Mouse (Mus musculus) monocyte, adult 2 months (primary cell): ENCODE data around the gene Dgkz.

Experiments
- DNase-seq, 2 experiments: peaks; one replicate each; pipeline ENCODE4 v3.0.0; 2022; ENCODE audit warnings: low spot score in 2 of 2, low read depth in 1 of 2

The Dgkz gene

DNA sequence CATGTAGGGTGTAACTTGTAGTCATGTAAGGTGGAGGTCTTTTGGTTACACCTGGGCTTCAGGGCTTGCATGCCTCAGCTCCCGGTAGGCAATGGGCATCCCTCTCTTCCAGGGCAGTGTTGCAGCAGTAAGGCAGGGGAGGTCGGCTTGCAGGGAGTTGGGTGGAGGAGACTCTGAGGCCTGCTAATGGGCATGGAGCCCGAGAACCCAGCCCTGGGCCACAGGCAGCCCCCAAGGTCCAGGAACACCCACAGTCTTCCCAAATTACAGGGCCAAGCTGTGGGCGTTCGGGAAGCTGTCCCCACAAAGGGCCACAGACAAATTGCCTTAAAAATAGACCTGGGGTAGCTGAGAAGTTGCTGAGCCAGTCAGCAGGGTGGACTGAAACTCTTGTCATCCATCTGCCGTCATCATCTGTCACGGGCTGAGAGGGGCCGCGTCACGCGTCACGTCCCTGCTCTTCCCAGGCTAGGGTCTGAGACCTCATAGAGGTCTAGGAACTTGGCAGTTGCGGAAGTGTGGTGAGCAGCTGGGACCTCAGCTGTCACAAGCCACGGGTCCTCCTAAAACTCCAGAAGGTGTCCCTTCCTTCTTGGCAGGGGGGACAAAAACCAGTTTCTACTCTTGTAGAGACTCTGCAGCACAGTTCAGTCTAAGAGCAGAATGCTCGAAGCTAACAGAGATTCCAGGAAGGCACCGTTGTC, 22.4 kb upstream of the Dgkz start:
- no peak for DNase-seq

DNA sequence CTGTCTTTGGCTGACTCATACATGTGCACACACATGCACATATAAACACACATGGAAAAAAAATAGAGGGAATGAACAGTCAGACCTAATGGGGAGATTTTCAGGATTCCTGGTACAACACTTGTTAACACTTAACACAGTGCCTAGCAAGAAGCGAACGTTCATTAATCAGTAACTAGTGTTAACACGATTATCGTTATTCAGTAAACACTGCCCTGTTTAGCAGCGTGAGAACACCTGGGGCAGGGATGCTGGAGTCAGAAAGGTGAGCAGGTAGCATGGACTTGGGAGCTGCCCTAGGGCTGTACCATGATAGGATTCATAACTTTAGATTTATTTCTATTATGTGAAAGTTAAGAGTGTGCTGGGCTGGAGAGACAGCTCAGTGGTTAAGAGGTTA, 20.3 kb upstream of the Dgkz start:
- no peak for DNase-seq

DNA sequence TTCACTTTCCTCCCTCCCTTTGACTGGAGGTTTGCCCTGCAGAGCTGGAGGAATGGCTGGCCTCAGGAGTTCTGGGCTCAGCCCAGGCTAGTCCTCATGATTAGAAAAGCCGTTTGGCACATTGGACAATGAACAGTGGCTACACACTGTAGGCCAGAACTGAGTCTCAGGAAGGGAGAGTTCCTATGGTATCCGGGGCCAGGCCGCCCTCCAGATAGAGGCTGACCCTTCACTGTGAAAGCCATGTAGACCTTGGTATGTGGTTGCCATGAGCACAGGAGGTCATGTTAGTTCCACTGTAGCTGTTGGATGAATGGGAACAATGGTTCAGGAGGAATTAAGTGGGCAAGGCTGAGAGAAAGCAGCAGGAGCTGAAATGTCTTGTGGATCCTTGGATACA, 17.7 kb upstream of the Dgkz start:
- DNase-seq = no peak

DNA sequence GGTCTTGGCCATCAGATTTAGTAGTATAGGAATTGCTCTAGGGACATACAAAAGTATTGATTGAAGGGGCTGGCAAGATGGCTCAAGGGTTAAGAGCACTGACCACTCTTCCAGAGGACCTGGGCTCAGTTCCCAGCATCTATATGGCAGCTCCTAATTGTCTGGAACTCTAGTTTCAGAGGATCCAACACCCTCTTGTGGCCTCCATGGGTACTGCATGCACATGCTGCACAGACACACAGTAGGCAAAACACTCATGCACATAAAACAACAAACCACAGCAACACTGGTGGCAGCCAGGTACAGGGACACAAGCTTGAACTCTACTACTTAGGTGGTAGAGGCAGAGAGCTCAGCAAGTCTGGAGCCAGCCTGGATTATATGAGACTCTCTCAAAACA, 14.1 kb upstream of the Dgkz start:
- no peak for DNase-seq

DNA sequence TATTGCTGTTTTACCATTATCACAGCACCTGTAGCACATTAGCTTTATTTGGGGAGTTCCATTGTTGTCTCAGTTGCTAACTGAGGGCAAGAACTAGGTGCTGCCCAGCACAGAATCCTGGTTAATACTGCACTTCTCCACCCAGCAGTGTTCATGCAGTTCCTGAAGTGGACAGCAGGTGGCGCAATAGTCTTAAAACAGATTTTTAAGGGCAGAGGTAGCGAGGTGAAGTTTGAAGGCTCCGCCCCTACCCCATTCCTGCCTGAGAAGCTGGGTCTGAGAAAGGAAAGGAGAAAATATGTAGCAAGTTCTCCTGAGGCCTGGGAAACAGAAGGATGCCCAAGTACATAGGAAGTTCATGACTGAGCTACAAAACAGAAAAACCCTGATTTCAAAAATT, 11.9 kb upstream of the Dgkz start:
- peak in 1 of 2 experiments; percentile 73 for DNase-seq

DNA sequence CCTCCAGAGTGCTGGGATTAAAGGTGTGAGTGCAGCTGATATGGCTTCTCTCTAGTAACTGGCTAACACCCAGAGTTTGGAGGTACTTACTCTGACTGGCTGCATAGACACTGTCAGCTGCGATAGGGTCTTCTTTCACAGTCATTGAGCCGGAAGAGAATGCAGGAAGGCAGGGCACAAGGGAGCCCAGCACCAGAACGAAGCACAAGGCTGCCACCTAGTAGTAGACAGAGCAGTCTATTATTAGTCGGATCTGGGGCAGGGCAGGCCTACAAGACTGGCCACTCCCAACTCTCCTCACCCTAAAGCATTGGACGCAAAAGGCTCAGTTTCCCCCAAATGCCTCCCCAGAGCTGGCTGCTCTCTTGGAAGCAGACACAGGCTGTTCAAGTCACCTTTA, 10.4 kb upstream of the Dgkz start:
- no peak for DNase-seq

DNA sequence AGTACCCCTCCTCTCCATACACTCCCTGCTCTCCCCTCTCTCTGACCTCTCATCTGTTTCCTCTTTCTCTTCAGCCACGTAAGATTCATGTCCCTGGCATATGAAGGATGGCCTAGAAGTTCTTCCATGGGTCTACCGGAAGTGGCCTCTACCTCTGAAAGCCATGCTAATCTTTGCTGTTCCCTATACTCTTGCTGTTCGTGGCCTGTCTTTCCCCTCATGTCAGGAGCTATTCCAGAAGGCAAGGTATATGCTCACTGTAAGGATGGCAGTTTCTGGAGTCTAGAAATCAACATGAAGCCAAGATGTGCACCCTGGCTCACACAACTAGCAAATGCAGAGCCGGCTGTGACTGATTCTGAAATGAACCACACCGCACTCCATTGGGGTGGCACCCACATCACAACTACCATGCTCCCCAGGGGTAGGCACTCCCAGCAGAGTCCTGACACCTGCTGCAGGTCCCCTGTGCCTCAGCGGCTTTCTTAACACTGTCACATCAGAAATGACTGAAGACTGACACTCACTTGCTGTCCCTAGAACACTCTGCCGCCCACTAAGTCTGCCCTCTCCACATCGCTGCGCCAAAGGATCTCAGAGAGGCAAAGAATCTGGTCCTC, 9.4 kb upstream of the Dgkz start:
- DNase-seq = no peak

DNA sequence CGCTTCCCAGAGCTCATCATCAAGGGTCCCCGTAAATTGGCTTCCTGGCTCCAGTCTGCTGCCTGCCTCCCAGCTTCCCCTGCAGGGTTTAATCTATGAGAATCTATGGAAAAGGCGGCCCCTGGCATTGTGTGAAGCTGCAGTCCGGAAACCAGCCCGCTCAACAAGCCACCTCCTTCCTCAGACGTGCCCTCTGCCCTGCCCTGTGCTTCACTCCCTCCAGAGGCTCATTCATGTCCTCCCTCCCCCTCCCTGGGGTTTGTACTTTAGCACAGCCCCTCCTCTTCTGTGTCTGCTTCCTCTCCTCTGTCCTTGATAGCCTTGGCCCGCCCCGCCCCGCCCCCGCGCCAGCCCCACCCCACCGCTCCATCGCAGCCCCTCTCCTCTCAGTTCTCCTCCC, 8.8 kb upstream of the Dgkz start:
- peak; percentile 59 to 66 for DNase-seq

DNA sequence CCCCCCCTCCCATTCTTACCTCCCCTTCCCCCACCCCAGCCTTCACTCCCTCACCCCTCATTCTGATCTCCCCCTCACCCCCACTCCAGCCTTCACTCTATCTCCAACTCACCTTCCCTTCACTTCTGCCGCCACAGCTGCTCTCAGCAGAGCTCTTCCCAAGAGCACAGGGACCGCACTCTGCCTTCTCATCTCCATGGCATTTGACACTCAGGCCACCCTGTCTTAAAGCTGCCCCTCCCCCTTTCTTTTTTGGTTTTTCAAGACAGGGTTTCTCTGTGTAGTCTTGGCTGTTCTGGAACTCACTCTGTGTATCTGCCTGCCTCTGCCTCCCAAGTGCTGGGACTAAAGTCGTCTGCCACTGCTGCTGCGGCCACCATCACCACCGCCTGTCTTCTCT, 5.2 kb upstream of the Dgkz start:
- DNase-seq = no peak

DNA sequence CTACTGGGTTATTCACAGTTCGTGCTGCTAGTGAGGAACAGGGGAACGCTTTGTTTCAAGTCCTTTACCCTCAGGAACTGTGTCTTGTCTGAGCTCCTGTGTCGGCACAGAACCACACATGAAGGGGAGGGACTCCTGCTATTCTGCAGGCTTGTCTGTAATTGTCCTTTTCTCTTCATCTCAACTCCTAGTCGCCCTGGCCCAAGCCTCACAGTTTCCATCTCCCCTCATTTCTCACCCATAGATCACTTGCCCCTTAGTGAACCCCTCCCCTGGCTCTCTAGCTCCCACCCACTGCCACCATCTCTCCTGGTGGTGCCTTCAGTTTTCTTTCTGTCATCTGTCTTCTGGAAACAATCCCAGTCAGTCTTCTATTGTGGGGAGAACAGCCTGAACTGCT, 4.6 kb upstream of the Dgkz start:
- no peak for DNase-seq

DNA sequence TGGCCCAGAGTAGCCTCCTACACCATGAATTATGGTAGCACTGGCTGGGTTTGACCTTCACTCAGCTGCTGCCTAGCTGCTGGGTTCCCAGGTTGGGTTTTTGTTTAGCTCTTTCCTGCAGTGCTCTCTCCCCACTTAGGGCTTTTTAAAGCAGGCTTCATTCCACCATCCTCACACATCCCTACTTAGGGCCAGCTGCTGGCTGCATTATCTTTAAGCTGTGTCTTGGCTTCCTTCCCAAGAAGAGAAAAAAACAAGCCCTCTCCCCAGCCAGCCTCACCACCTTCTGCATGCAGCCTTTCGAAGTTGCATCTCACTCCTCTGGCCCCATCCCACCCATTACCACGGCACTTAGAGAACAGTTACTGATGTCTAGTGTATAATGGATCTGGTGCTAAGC, 2.9 kb upstream of the Dgkz start:
- DNase-seq = no peak

DNA sequence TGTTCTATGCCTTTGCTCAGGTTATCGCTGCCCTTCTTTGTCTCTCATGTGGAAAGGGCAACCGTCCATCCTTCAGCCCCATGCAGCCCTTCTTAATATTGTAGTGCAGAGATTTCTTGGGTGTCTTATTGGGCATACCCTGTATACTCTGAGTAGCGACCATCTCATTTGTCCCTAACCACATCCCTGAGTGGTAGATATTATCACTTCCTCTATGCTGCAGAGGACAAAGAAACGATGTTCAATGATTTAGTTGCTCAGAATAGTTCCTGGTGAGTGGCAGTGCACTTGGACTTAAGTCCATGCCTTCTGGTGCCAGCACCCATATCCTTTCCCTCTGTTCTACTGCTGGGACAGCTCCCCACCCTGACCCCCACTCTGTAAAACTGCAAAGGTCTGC, 2.3 kb upstream of the Dgkz start:
- no peak for DNase-seq

DNA sequence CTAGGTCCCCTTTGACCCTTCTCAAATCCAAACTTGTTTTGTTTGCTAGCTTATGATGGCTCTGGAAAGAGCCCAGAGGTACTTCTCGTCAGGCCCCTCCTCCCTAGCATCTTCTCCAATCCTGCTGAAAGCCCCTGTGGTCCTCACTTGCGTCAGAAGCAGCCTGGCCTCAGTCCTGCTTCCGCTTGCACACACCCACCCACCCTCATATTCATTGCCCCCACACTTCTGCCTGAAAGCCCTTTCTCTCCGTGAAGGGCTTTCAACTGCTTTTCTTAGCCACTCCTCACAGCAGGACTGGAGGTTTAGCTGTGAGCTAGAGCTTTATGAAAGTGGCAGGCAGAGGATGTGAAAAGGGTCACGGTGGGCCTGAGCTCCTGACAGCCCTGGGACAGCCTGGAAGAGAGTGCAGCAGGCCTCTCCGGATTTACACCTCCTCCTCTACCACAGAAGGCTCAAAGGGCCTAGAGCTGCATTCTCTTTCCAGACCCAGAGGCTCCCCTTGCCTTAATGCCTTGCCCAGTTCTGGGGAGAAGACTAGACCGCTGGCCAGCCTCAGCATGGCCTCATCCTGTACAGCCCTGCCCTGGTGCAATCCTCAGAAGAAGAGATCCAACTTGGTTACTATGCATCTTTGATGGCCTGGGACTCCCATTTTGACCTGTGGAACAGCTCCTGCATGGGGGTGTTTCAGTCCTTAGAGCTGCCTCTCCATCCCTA, 2.1 kb downstream of the Dgkz start:
- no peak for DNase-seq

DNA sequence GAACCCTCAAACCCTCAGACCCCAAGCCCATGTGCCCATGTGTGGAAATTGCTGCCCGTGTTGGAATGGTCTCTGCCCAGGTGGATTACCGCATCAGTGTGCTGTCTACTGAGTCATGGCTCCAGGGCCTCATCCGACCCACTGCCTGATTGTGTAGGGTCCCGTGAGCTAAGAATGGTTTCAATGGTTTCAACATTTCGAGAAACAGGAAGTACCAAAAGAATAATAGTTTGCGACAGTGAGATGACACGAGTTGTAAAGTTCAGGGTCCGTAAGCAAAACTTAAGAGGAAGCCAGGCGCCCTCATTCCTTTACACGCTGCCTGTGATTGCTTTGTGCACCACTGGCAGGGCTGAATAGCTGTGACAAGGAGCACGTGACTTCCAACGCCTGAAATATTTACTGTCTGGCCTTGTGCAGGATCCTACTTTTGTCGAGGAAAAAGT, 3.5 kb downstream of the Dgkz start:
- peak; percentile 70 to 76 for DNase-seq

DNA sequence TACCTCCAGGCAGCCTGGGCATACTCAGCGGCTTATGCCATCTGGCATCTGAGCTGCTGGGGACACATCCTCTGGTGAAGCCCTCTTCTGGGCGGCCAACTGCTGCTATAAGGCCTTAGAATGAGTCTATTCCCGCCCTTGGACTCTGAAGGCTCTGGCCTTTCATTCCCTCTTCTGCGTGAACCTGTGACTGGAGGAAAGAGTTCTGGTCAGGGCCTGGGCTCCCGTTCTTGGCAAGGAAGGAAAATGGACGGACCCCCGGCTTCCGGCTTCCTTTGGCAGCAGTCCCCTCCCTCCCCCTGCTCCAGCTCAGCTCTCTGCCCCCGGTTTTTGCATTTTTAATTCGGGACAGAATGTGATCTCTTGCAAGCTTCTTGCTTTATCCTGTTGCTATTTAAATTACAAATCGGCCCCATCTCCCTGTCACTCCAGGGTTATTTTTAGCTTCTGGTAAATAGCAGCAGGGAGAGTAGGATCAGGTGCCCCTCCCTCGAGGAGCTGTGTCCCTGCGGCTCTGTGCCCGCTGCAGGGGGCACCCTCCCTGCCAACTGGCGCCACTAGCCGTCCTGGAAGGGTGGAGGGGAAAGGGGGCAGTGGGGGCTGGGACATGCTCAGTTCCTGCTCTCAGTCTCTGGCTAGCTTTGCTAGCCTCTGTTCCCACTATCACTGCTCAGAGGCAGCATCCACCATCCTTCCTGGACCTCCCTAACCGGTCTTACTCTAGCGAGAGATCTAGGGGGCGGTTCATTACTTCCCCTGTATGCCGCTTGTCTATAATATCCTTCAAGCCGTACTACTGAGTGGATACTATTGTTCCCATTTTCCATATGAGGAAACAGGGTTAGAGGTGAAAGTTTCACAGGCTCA, 4.2 kb downstream of the Dgkz start:
- DNase-seq = no peak

DNA sequence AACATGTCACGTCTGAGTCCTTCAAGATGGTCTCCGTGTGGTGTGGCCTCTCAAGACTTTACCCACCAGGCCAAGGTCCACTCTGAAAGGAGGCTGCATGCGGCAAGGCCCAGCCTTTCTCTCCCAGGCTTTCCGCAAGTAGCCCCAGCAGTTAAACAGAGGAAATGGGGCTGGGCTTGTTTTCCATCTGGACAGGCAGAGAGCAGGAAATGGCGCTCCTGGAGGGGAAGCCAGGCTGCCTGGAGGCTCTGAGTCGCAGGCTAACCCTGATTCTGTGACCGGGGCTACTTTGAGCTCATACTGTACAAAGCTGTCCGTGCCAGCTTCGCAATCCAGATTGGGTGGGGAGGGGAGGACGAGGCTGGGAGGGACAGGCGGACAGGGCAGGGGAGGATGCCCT, 7.7 kb downstream of the Dgkz start:
- no peak for DNase-seq

DNA sequence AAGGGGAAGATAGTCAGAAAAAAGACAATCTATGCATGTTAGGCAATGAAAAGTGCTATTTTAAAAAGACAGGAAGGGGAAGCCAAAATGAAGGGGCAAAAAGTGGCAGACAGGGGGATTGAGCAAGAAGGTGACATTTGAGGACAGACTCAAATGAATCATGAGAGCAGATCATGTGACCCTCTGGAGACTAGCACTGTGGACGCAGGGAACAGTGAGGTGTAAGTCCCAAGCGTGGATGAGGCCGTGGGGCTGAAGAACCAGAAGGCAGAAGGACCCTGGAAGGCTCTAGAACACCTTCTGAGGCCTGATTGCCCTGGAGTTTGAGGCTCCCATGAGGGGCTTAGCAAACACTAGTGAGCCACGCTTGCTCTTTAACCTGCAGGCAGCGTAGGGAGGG, 9.3 kb downstream of the Dgkz start:
- DNase-seq = peak in 1 of 2 experiments; percentile 43

DNA sequence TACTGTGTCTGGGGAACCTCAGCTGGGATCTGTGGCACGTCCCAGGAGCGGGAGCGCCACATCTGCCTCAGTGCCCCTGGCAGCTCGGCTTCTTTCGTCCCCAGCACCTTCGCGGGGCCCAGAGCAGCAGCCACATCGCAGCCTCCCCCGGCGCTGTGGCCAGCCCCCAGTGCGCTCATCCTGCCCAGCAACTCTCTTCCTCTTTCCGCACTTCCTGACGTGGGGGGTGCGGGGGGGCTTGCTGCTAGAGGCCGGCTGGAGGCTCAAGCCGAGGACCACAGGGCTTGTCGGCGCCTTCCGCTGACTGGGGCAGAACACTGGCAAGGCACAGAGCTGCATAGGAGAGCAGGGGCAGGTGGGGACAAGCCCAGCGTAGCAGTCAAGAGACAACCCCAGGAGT, 10.2 kb downstream of the Dgkz start:
- peak; percentile 52 to 72 for DNase-seq

DNA sequence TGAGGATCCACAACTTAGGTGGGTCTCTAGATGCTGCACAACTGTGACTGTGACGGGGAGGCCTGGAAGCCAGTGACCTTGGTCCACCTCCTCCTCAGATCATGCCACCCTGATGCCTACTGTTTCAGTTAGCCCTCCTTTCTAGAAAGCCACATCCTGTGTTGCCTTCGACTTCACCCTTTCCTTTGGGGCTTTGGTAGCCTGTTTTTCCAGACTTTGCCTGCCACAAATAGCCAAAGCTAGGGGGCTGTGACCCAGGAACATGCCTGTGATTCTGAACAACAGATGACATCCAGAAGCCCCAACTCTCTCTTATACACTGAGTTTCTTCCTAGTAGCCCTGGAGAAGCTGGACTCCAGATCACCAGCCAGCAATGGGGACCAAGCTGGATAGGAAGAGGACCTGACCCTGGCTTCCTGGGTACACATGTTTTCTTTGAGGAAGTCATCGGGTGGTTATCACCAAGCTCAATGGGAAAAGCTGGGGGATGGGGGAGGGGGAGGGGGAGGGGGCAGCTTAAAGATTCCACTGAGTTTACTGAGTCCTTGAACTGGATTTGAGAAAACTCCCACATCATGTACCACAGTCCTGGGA, 11.0 kb downstream of the Dgkz start:
- DNase-seq = no peak

DNA sequence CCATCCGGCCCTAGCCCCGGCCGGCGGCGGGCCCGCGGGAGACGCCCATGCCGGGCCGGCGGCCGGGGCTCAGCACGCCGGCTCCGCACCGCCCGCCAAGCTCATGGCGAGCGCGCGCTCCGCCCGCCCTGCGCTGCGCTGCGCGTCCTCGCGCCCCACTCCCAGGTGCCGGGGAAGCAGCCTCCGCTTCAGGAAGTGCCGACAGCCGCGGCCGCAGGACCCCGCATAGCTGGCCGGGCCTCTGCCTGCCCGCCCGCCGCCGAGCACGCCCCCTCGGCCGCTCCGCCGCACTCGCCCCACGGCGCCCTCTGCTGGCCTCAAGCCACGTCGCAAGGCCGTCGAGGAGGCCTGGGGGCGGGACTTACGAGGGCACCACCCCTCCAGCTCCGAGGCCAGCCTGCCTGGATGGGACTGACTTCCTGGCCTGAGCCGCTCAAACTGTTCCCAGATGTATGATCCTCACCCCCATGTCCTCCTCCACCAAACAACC, 12.2 kb downstream of the Dgkz start:
- DNase-seq = peak; percentile 93 to 97

DNA sequence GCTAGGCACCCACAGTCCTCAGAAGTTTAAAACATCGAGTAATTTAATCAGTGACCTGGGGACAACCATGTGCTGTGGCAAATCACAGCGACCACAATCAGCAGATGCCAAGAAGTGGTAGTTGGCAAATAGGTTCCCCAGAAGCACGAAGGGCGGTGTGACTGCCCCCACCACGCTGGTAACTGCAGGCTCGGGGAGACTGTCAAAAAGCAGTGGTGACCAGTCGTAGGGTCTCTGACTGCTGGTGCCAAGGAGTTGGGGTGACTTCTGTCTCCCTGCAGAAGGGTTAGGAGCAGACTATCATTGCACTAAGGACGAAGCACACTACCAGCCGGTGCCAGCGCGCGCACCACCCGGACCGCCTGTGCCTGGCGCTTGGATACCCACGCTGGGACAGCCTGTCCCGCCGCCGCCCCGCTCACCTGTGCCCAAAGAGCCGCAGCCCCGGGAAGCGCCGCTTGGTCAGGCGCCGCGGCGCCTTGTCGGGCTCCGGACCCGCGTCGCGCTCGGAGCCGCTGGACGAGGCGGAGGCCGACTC, 12.7 kb downstream of the Dgkz start:
- no peak for DNase-seq
